Mouse (Mus musculus) WW6 (cell line): Measurements from ENCODE around the gene Mob4.

Source experiments
- DNase-seq: peaks from one replicate; pipeline ENCODE4 v3.0.0-alpha.2; 2013; ENCODE audit warnings: low read depth, low spot score

Mob4 gene

DNA sequence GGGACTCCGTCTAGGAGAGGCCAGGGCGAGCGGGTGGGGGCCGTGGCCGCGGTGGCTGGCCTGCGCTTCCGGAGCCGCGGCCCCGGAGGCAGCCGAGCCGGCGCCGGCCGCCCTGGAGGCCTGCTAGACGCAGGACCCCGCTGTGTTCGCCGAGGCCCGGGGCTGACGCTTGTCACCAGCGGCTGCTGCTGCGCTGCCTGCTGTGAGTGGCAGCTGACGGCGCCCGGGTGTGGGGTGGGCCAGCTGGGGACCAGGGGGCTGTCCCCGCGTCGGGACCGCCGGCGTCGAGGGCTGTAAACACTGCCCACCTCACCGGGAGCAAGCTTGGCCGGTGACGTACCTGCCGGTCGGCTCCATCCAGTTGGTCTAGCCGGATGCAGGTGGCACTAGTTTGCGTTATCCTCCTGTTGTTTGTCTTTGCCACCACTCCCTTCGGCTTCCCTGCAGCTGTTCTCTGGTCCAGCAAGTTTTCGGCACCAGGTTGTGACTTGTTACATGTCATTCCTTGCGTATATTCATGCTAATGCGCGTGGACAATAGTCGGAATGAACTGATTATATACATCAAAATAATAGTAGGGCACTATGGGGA, 488 bp downstream of the Mob4 start:
- no peak for DNase-seq

DNA sequence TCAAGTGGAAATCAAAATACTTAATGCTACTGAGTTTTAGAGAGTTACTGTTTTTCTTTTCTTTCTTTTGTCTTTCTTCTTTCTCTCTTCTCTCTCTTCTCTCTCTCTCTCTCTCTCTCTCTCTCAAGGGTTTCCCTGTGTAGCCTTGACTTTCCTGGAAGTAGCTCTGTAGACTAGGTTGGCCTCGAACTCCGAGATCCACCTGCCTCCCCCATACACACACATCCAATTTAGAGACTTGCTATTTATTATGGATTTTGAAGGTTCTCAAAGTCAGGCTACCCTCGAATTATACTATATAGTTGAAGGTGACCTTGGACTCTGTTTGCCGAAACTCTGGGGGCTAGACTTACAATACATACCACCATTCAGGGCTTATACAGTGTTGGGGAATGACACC, 1.3 kb downstream of the Mob4 start:
- no peak for DNase-seq

GRCm38 (mm10) chr1:55133173-55133572, 2.1 kb downstream of the Mob4 start:
- DNase-seq: no peak

DNA sequence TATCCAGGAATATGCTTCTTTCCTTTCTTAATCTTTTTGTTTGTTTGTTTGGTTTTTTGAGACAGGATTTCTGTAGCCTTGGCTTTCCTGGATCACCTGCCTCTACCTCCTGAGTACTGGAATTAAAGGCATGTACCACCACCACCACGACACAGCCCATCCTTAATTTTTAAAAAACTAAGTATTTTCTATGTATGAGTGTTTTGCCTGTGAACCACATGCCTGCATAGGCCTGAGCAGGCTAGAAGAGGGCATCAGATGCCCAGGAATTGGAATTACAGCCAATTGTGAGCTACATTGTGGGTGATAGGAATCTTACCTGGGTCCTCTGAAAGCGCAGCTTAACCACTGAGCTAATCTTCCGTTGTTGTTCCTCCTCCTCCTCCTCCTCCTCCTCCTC, 3.3 kb downstream of the Mob4 start:
- DNase-seq: no peak

GRCm38 (mm10) chr1:55135846-55136245, 4.8 kb downstream of the Mob4 start:
- no peak for DNase-seq

DNA sequence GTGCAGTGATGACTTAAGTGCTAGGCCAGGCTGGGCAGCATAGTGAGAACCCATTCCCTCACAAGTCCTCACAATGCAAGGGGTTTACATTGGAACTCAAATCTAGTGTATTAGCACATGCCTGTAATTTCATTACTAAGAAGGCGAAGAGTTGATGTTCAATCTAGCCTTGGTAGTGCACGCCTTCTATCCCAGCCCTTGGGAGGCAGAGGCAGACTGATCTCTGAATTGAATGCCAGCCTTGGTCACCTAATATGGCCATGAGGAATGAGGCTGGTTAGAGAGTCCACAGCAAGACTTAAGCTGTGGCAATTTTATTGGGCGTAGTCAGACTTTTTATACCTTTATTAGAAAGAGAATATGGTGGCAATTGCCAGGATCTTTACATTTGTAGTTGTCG, 13.3 kb downstream of the Mob4 start:
- DNase-seq: no peak

GRCm38 (mm10) chr1:55145556-55145955, 14.5 kb downstream of the Mob4 start:
- no peak for DNase-seq

- DNase-seq: no peak
Measured at GRCm38 (mm10) chr1:55157329-55157728, 26.3 kb downstream of the Mob4 start.

DNA sequence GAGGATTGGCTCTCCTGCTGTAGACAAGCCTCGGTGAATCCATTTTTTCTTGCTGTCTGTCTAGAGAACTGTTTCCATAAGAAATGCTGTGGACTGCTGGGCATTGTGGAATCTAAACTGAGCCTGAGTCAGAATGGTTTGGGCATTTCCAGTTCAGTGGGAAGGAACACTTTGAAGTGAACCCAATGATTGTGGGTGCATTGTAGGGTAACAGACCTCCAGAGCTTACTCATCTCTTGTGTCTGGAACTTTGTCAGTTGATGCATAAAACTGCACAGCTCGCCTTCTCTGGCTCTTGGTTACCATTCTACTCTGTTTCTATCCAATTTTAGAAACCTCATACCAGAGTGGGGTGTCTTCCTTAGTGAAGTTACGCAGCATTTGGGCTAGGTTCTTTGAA, 27.2 kb downstream of the Mob4 start:
- no peak for DNase-seq

GRCm38 (mm10) chr1:55158821-55159220, 27.8 kb downstream of the Mob4 start:
- no peak for DNase-seq

GRCm38 (mm10) chr1:55160218-55160617, 29.2 kb downstream of the Mob4 start:
- no peak for DNase-seq

GRCm38 (mm10) chr1:55160831-55161638, 30.0 kb downstream of the Mob4 start:
- DNase-seq: no peak

- peak; percentile 50 for DNase-seq
Measured at GRCm38 (mm10) chr1:55161895-55162294, 30.9 kb downstream of the Mob4 start.

DNA sequence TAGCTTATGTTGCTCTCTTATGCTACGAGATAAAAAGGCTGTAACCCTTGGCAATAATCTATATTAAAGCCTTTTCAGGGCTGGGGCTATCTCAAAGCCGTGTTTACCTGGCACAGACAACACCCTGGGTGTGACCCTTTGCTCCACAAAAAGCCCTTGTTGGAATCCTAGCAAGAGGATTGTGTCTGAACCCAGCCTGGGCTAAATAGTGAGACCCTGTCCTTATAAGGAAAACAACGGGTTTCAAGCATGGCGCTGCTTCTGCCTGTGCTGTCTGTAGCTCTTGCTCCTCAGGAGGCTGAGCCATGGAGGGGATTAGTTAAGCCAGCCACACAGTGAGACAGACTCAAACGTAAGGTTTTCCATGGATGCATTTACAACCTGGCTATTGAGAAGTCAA, 31.8 kb downstream of the Mob4 start:
- no peak for DNase-seq

DNA sequence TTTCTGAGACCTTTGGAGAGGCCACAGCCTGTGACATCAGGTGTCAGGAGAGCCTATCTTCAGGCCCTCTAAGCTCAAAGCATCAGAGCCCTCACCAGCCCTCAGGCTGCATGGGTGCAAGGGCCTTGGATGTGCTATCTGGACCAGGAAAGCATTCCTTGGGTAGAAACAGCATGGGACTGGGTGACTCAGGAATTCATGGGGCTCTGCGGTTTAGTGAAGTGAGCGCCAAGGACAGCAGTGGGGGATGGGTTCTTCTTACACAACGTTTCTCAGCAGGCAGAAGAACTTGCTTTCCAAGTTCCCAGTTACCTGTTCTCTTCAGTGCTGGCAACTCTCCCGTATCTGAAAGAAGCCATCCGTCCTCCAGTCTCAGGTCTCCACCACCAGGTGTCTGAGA, 33.0 kb downstream of the Mob4 start:
- no peak for DNase-seq

DNA sequence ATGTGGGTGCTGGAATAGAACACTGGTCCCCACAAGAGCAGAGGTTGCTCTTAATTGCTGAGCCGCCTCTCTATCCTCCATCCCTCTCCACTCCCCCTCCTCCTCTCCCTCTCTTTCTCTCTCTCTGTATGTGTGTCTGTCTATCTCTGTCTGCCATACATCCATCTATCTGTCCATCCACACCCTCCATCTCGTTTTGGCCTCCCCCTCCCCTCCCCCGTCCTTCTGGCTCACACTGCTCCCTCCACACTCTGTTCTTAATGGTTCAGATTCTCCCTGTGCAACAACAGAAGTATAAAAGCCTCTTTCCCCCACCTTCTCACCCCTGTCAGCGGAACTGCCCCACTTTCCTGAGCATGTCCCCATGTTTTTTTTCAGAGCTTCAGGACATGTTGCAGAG, 36.5 kb downstream of the Mob4 start:
- no peak for DNase-seq

- no peak for DNase-seq
Measured at GRCm38 (mm10) chr1:55168591-55168990, 37.6 kb downstream of the Mob4 start.

GRCm38 (mm10) chr1:55171361-55172325, 40.6 kb downstream of the Mob4 start:
- DNase-seq: no peak

- no peak for DNase-seq
Measured at GRCm38 (mm10) chr1:55173720-55174557, 42.9 kb downstream of the Mob4 start.

GRCm38 (mm10) chr1:55174558-55175034, 43.6 kb downstream of the Mob4 start:
- DNase-seq: no peak

GRCm38 (mm10) chr1:55179917-55180566, 49.0 kb downstream of the Mob4 start:
- DNase-seq: no peak
